Mouse (Mus musculus): ENCODE measurements around the gene Gm21905.

DNA sequence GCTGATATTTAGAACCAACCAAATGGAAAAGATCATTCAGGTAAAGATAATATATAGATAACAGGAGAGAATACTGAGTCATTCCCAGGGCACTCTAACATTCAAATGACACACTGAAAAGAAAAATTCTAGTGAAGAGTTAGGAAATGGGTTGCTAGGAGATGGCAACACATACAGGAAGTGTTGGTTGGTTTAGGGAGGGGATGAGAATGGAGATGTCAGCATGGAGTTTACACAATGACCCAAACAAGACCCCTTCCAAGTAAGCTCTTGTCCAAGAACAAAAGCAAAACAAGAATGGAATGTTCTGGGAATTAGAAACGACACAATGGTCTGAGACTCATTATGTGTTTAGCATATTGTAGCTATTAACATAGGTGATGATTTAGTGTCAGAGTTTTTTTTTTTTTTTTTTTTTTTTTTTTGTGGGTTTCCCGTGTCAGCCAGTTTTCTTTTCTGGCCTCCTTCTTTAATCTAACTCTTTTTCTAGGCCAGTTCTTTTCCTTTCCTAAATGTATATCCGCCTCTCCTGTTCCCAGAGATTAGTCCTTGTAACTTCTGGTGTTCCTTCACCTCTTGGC, 35.8 kb upstream of the Gm21905 start:
- TF ChIP-seq EP300 (optimal IDR thresholded peaks at IDR 0.05): no peak
- no peak for TF ChIP-seq CTCF (IDR thresholded peaks at IDR 0.05; ENCODE audit: low read depth)
